Mouse (Mus musculus): ENCODE data around the gene Kif16b.

Gene Kif16b

DNA sequence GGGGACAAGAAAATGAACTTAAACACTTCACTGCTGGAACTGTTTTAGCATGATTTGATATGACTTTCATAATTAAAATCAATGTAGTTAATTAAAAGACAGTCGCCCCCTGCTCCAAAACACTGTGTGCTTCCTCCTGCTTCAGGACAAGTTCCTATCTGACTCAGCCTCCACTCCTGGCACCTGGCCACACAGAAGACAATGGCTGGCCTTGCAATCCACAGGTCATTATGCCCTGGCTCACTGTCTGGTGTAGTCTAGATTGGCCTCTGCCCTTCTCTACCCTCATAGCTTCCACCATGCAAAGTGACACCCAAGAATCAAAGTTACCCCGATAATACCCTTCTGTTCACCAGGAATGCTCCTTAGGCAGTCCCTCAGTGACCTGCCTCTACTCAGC, 26.8 kb downstream of the Kif16b start:
- peak in 1 of 2 experiments; percentile 14 for DNase-seq

DNA sequence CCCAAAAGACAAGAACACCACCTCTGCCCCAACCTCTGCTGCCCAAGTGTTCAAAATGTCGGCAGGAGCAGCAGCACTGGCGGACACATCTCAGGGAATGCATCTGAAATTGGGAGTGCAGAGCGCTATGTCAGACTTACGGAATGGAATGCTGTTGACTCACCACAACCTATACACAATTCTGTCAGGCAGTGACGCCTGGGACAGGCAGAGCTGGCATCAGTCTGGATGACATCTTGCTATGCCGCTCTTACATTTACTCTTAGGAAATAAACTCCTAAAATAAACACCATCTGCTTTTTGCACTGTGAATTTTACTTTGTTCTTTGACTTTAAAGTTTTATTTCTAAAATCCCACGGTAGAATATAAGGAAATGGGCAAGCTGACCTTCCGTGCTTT, 31.3 kb downstream of the Kif16b start:
- no peak for DNase-seq

DNA sequence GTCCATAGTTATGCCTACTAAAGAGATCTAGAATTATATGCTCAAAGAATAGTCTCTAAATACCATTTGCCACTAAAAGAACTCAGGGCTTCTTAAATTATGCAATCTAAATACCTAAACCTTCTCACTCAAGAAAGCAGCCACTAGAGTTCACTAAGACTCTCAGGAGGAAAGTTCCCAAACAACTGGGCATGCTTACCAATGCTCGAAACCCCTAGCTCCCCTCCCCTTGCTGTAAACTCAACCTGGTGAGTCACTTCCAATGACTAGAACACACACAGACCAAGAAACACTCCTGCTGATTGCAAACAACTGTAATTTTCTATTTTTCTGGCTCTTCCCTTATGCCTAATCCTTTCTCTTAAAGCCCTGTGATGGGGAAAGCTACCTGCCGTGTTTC, 33.9 kb downstream of the Kif16b start:
- no peak for DNase-seq

DNA sequence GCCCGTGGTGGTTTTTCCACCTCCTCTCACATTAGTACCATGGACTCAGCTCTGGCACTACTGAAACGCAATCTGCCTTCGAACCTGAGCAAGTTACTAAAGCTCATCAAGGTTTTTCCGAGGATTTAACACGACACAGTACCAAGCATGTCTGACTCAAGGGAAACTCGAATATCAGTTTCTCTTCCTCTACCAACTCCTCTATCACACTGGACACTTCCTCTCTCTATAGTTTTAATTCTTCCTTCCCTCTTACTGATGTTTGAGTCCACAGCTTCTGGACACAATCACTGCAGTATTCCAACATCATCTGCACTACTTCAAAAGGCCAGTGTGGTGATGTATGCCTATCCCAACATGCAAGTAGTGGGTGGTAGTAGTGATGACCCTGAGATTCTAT, 40.3 kb downstream of the Kif16b start:
- no peak for DNase-seq

DNA sequence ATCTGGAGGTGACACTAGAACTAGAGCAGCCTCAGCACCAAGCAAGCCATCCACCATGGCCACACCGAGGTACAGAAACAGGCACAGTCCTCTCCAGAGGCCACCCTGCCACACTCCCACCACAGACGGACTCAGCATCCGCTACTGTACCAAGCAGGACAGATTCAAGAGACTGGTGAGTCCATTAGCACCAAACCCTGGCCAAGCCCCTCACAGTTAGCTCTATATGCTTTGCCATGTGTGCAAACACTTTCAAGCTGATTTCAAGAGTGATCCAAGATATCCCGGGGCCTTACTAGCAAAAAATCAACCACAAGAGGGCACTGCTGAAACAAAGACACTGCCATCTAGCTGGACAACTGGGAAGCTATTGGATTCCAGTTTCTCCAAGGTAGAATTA, 41.9 kb downstream of the Kif16b start:
- DNase-seq: peak; percentile 78 to 80

DNA sequence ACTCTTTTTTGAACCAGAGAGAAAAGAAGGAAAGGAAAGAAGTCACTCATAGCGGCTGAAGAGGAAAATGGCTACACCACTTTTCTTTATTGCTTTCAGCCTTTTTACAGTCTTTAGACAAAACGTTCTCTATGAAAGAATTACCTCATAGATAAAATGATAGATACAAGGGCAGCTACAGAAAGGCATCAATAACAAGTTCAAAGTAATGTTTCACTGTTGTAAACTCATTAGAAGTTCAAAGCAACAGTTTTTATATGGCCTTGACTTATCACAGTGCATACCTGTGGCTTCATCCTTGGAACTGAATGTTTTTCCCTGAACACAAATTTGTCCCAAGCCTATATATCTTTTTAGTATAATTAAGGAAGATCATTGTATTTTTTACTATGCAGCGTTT, 62.6 kb downstream of the Kif16b start:
- no peak for DNase-seq

DNA sequence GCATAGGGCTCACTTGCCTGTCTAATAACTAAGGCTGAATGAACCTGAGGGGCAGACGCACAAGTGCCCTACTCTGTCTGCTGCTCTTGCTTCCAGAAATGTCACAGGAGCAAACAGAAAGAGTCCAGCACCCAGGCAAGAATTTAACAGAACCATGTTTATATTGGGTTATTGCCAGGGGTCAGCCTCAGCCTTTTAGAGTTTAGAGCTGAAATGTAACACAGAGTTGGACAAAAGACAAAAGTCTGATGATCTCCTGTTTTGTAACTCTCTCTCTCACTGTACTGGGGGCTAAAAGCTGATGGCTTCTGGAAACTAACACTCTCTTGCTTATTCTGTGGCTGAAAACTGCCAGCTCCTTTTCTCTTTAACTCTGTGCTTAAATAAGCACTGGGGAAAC, 63.2 kb downstream of the Kif16b start:
- DNase-seq: no peak

DNA sequence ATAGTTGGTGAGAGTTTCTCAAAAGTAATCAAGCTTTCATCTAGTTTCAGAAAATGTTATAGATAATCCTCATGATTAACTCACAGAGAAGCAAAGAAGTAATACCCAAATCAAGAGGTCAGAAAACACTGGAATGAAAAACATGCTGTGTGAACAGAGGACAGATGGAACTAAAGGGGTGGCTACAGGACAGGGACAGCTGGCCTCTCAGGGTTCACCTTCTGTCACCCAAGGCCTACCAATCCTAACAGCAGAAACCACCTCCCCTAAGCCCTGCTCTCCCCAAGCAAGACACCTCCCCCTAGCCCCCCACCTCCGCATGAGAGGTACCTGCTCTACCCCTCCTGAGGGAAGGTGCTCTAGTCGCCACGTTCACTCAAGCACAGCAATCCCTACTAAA, 66.6 kb downstream of the Kif16b start:
- DNase-seq: no peak

DNA sequence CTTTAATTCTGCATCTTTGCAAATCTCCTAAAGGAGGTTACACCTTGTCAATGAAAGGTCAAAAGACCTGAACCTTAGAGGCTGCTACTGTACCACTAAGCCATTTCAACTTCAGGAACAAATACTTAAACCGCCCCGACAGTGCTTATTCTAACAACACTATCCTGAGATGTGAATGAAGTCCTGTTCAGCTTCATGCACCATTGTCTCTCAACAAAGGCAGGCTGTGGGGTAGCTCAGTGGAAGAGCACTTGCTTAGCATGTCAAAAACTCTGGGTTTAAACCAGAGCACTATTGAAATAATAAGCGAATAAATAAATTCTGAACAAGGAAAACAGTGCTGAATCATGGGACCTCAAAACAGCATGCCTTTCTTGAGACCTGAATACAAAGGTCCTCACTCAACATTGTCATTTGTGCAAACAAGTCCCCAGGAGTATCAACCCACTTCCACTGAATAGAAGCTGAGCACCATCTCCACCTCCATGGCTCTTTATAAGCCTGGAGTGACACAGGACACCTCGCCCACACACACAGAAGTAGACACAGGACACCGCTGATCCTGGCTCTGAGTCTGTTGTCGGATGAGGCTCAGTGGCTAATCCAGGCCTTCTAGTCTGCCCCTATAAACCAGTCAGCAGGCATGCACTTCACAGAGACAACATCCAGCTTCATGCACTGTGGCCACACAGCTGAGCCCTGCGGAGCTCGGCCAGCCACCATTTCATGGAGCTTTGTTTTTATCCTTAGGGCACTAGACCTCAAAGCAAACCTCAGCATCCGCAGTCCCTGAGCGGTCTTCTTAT, 68.5 kb downstream of the Kif16b start:
- no peak for DNase-seq

DNA sequence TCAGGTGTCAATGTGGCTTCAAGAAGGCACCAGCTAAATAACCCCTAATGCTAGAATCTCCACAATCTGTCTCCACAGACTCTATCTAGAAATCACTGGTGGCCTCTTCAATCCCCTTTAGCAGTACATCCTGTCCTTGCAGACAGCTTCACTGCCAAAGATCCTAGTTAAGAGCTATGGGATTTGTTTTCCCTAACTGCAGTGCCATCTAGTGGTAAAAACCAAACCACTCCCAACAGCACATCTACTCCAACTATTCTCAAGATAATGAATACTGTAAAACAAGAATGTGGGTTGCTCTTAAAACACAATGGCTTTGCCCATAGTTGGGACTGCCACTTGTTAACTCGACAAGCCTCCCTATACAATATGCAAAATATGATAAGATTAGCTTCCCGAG, 88.3 kb downstream of the Kif16b start:
- peak; percentile 78 to 82 for DNase-seq

DNA sequence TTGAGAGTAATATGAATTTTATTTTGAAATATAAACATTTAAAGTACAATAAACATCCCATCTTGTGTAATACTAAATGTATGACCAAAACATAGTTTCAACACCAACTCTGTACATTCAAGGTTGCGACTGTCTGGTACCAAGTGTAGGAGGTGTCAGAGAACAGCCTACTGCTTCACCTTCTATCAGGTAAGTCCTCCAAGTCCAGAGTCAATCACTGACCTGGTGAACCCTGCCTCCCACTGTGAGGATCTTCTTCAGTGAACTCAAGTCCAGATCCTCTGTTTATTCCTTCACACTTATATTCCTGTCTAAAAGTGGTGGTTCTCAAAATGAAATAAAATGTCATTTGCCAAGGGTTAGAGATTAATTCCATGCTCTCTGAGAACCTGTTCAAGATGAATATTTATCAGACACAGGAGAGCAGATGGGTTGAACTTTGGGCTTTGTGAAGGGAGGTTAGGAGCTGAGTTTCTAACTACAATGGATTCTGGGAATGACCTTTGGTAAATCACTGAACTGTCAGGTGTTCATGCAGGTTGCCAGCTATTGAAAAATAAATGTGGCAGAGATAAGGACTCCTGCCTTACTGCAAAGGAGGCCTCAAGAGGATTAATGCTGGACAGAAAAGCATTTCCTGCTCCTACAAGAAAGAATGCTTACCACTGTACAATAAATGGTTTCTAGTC, 97.4 kb downstream of the Kif16b start:
- DNase-seq: no peak

DNA sequence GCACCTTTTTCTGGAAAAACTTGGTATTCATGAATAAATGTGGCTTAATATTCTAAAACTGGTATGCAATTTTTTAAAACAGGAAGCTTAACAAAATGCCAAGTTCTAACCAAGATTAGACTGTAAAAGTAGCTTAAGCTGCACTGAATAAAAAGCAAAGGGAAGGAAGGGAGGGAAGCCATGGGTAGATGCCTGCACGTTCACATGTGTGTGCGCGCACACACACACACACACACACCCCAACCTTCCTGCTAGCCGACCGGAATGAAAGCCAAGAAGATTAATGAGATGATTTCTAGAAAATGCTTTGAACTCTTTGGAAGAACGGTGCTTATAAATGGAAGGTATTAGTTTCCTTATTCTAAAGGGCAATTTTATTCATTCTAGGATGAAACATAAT, 104.0 kb downstream of the Kif16b start:
- no peak for DNase-seq

DNA sequence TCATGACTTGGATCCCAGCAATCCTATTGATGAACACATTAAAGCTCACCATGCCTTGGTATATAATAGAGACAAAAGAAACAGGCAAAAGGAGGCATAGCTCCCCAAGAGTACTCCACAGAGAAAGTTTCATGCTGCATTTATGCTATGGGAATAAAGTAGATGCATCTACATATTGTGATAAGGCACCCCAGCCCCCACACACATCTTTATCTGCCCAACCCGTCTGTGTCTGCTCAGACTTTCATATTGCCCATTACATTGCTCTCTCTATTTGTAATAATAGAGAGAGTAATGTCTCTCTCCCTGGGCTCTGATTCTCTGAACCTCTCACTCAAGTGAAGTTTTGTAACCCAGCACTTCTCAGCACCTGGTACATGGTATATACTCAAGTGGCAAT, 126.0 kb downstream of the Kif16b start:
- no peak for DNase-seq

DNA sequence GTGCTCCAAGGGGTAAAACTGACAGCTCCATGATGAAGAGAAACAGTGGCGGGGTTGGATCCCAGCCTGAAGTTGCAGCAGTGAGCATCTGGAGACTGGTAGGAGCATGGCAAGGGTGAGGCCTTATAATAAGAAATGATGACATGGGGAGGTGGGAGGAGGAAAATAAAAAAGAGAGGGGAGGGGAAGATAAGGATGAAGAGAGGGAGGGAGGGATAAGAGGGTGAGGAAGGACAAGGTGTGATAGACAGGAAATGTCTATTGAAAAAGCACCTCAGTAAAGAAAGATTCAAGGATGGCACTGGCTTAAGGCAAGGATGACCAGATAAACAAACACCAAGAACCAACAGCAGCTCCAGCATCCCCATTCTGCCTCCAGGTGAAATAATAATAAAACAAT, 126.6 kb downstream of the Kif16b start:
- DNase-seq: no peak

DNA sequence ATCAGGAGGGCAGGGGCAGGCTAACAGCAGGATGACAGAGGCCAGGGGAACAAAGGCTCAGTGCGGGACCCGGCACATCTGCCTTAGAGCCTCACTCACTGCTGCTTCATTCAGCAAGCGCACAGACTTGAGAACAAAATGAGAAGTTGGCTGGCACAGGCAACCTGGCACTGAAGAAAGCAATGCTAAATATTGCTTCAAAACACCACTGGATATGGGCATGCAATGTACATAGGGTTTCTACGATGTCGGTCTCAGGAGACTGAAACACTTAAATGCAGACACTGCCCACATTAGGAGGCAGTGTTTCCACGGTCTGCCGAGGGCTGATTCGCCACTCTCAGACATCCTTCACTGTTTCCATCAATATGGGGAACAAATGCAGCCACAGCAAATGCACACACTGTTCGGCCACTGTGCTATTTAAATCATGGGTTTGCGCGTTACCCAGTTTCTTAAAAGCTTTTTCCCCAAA, 131.6 kb downstream of the Kif16b start:
- no peak for DNase-seq

DNA sequence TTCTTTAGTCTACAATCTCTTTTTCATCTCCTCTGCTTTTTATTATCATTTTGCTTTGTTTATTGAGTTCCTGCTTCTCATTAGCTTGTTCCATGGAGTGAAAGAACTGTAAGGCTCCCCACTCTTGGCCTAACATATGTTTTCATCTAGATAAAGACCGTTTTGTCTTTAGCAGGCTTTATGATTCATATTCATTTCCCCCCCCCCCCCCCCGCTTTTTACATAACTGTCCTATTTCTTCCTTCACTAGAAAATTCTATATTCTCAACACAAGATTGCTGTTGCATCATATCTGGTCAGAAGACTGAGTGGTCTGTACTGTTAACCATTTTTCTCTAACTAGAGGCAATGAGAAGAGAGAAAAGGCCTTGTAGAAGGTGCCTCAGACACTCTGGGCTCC, 137.1 kb downstream of the Kif16b start:
- DNase-seq: no peak

DNA sequence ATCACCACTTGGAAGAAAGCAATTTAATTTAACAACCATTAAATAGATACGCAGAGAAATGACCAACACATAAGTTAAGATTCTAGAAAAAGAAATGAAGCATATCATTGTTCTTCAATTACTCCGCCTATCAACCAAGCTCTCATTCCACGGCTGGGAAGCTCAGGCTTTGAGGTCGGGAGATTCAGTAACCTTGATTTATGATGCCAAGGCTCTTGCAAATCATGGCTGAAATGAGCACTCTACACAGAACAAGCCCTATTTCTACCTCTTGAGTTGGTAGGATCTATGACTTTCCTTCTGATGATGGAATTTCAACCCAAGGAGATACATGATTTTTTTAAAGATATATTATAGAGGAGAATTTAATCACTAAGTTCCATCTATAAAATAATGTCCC, 140.5 kb downstream of the Kif16b start:
- DNase-seq: no peak

DNA sequence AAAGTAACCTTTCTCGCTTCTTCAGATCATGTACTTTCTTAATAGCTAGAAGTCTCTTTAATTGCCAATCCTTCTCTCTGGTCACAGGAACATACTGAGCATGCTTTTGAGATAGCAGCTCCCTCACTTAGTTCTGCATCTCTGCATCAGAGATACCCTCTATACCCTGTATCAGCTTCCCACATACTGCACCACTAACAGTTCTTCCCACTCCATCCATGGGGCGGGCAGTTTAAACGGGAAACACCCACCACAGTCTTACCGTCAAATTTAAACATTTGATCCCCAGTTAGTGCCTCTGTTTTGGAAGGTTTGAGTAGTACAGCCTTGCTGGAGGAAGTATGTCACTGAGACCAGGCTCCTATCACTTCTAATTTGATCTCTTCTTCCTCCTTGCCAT, 142.1 kb downstream of the Kif16b start:
- no peak for DNase-seq

DNA sequence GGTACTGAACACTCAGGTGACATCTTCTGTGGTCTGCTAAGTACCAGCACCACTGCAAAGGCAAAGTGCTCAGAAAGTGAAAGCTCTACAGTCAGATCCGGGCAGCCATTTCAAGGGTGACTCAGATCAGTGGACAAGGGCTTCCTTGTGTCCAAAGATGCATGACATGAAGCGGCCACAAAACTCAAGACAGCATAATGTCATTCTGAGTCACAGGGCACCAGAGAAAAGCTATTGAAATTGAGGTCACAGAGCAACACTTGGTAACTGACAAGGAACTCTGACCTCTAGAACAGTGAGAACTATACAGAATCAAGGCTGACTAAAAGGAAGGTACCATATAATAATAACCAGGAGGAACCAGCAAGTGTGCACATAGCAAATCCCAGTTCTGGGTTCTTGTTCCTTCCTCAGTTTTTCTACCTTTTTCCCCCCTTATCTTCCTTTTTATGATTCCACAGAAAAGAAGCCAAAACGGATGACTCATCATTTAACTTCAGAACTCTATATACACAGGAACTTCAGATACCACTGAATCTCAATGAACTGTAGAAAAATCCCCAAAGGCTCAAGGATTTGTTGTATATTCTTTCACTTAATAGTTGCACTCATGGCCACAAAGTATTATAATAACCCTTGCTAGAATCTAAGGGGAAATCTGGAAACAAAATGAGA, 143.1 kb downstream of the Kif16b start:
- DNase-seq: no peak

DNA sequence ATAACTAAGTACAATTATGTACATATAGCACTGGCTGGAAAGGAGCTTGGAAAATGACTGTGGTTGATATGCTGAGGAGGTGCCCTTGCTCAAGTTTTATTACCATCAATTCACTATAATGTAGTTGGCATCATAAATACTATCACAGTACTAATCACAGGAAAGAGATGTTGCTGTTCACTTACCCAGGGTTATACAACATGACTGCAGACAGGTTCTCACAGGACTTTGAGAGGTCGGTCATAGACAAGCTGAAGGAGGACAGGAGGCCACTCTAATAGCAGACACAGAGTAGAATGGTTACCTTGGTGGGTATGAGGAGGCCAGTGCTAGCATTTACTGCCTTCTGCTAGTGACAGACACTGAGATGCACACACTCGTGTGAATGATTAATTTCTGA, 162.0 kb downstream of the Kif16b start:
- DNase-seq: no peak

DNA sequence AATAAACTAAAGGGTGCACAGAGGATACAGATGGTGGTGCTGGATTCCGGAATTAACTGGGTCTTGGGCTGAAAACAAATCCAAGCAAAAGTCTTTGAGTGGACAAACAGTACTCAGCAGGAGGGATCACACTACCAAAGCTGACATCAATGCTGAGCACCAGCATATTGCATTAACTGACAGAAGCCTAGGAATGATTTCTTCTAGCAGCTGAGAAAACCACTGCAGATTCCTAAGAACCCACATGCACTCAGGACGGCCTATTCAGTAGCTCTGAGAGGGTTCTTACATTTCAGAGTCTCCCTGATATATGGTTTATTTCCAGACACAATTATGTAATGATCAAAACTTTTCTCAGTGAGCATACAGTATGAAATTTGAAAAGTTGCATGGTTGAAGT, 162.8 kb downstream of the Kif16b start:
- DNase-seq: no peak

DNA sequence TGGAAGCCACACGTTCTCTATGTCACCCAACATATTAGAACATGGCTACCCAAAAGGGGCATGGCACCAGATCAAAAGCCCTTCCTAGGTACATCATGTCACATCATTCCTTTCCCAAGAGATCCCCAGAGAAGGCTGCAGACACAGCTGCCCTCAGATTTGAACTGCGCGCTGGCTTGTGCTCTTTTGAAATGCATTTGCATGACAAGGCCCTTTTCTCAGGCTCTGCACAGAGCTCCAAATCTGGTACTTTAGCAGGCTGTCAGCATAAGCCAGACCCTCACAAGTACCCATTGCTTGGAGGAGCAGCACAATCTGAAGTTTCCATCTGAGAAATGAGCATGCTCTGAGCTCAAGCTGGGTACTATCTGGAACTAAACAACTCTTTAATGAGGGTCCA, 165.6 kb downstream of the Kif16b start:
- no peak for DNase-seq

DNA sequence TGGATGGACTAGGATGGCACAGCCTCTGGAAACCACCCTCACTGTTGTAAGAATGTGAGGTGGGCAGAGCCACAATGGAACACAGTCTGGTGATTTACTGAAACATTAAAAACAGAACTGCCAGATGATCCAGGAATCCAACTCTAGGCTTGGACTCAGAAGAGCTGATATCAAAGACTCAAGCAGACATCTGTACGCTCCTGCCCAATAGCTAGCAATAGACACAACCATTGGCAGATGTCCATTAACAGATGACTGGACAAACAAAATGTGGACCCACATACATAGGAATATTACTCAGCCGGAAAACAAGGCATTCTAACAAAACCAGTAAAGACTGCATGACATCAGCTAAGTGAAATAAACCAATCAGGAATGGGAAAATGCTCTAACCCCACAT, 167.3 kb downstream of the Kif16b start:
- DNase-seq: no peak

DNA sequence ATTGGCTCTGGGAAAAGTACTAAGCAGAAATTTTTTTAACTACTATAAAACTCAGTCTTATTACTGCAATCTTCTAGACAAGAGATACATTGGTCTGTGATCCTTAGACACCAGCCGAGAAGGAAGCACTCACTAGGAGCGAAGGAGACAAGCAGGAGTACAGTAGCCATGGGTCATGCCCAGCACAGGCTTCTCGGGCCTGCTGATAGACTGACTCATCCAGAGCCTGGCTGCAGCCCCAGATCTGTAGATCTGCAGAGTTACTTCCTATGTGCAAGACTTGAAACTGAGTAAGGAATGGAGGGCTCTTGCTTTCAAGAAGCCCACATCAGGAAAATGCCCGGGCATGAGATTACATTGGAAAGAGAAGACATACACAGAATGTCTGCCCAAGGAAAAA, 169.0 kb downstream of the Kif16b start:
- peak; percentile 12 to 42 for DNase-seq

Data from cerebellum, postnatal 14 days (tissue).